Comparison of ENCODE assay signal across 20 mouse cellular contexts in genomic region chr3:54588198-54588597, GRCm38 (mm10).
DNase-seq lines count a peak whose midpoint lies in the region; ATAC-seq and TF ChIP-seq lines count a peak whose summit lies in the region.
"Had no signal": no experiment of that assay in that cellular context is flagged by ENCODE, and none has a peak within 500 bp of the region (broad histone marks: within the 10 kb centered on the region; RNA-seq: fewer than 3 reads in every experiment).

No protein-coding gene starts in this region.

- no peak for TF ChIP-seq POLR2A in embryonic fibroblast, embryonic 13.5 days (IDR thresholded peaks at IDR 0.05; ENCODE audit: low read depth, low read length)

- no peaks in the 10 kb centered on the region for H3K36me3 ChIP-seq in kidney, embryonic 16.5 days (ENCODE audit: insufficient read depth, low read length)
- no peaks in the 10 kb centered on the region for H3K36me3 ChIP-seq in kidney, embryonic 15.5 days
- H3K36me3 ChIP-seq: hindbrain, embryonic 13.5 days; midbrain, embryonic 12.5 days had no signal

- peak; percentile 49; the same call in 1 of the 2 replicates for ATAC-seq in kidney, embryonic 16.5 days (ENCODE audit: low FRiP score, low TSS enrichment)
- ATAC-seq in kidney, embryonic 15.5 days (replicated peaks; ENCODE audit: low FRiP score): no peak

- intact Hi-C loops in gastrocnemius, postnatal 36 days (cut with DNase I): no loop called here

- TF ChIP-seq CTCF in embryonic fibroblast, embryonic 13.5 days (IDR thresholded peaks at IDR 0.05; ENCODE audit: borderline replicate concordance, insufficient read depth, low read length): no peak

- whole genome bisulfite sequencing in kidney, embryonic 16.5 days: 60% methylated on average over 5 of the region's 5 CpGs
- 62% methylated on average over 5 of the region's 5 CpGs for WGBS in kidney, embryonic 15.5 days

- H3K4me1 ChIP-seq in kidney, embryonic 16.5 days (ENCODE audit: insufficient read depth, low read length): peaks cover 8% of the 10 kb centered on the region
- H3K4me1 ChIP-seq in kidney, embryonic 15.5 days: peaks cover 18% of the 10 kb centered on the region
- peaks cover 10% of the 10 kb centered on the region for H3K4me1 ChIP-seq in embryonic fibroblast, embryonic 13.5 days (ENCODE audit: control insufficient read depth, insufficient read depth, low read length)
- H3K4me1 ChIP-seq: hindbrain, embryonic 13.5 days; midbrain, embryonic 12.5 days had no signal

- no peak overlapping the region for H3K27ac ChIP-seq in kidney, embryonic 16.5 days (ENCODE audit: low read length)
- no peak overlapping the region for H3K27ac ChIP-seq in kidney, embryonic 15.5 days
- peak overlapping the region; percentile 98 for H3K27ac ChIP-seq in embryonic fibroblast, embryonic 13.5 days (ENCODE audit: insufficient read depth, low read length)
- H3K27ac ChIP-seq: midbrain, embryonic 12.5 days; stomach, postnatal 0 days had no signal

- H3K27me3 ChIP-seq in kidney, embryonic 16.5 days (ENCODE audit: insufficient read depth, low read length): no peaks in the 10 kb centered on the region
- no peaks in the 10 kb centered on the region for H3K27me3 ChIP-seq in kidney, embryonic 15.5 days
- H3K27me3 ChIP-seq: hindbrain, embryonic 13.5 days; midbrain, embryonic 12.5 days had no signal

- peaks cover 5% of the 10 kb centered on the region; the same call in 1 of the 2 replicates for H3K9me3 ChIP-seq in kidney, embryonic 16.5 days (ENCODE audit: low read length)
- no peaks in the 10 kb centered on the region for H3K9me3 ChIP-seq in kidney, embryonic 15.5 days (replicated peaks)
- H3K9me3 ChIP-seq: midbrain, embryonic 12.5 days had no signal

- no peak overlapping the region for H3K4me3 ChIP-seq in kidney, embryonic 16.5 days (ENCODE audit: low read length)
- H3K4me3 ChIP-seq in kidney, embryonic 15.5 days (replicated peaks): no peak overlapping the region
- no peak overlapping the region for H3K4me3 ChIP-seq in embryonic fibroblast, embryonic 13.5 days (ENCODE audit: insufficient read depth, low read length)
- H3K4me3 ChIP-seq: hindbrain, embryonic 13.5 days; midbrain, embryonic 12.5 days had no signal

- DNase-seq in 3T3-L1 (ENCODE audit: low read depth, low spot score): peak; percentile 28
- DNase-seq in B cell, adult 2 months: peak; percentile 57 to 62
- no peak for DNase-seq in layer of hippocampus, adult 9-10 months (ENCODE audit: low spot score)
- no peak for DNase-seq in gastrocnemius, postnatal 36 days
- DNase-seq: adrenal gland, adult 8-10 months; cerebellum, adult 18-20 months; gastrocnemius, postnatal 25 days; heart, postnatal 14 days; lung, adult 18-20 months; lung, postnatal 4 days; retina, postnatal 1 day; right cerebral cortex, postnatal 4 days; thymus, postnatal 14 days had no signal

- H3K4me2 ChIP-seq in kidney, embryonic 16.5 days (replicated peaks; ENCODE audit: low read depth, low read length): no peak overlapping the region
- no peak overlapping the region for H3K4me2 ChIP-seq in kidney, embryonic 15.5 days
- H3K4me2 ChIP-seq: heart, embryonic 11.5 days; hindbrain, embryonic 13.5 days; midbrain, embryonic 12.5 days had no signal

- no peak overlapping the region for H3K9ac ChIP-seq in kidney, embryonic 16.5 days (replicated peaks; ENCODE audit: low read length)
- no peak overlapping the region for H3K9ac ChIP-seq in kidney, embryonic 15.5 days
- H3K9ac ChIP-seq: hindbrain, embryonic 13.5 days; midbrain, embryonic 12.5 days had no signal

Comparison
In these comparisons a context has a peak if more than half of its experiments do, and no peak if none do; other contexts are left out.
1. DNase-seq: peak in 3T3-L1 (single experiment) and B cell, adult 2 months (2 of 2); none in layer of hippocampus, adult 9-10 months (single experiment) and gastrocnemius, postnatal 36 days (0 of 2).